Mouse (Mus musculus) liver, embryonic 16.5 days (tissue): ENCODE results near the gene Sncb. TPM values are rescaled to one million over a fixed set of nuclear protein-coding genes. Genes with fewer than 3 reads are reported as not detected.

Experiments used
- ATAC-seq: fragments of 200-750 bp; cut with Nextera tagmentation; 2 replicates; pipeline ENCODE4 v1.8.0; 2017; ENCODE audit warnings: low read depth, mild to moderate bottlenecking, moderate number of reproducible peaks, moderate library complexity
- H3K27ac ChIP-seq: fragments of 300-500 bp; sonication (generic); 2 replicates; pipeline ENCODE4 v1.5.1; 2014; ENCODE audit warnings: mild to moderate bottlenecking, low read length
- H3K27me3 ChIP-seq: fragments of 300-500 bp; sonication (generic); 2 replicates; pipeline ENCODE4 v1.6.1; 2014; ENCODE audit warnings: low read depth, low read length, mixed read lengths; ENCODE audit not compliant: control insufficient read depth, insufficient read depth
- H3K36me3 ChIP-seq: fragments of 300-500 bp; sonication (generic); 2 replicates; pipeline ENCODE4 v1.6.1; 2014; ENCODE audit warnings: mild to moderate bottlenecking; ENCODE audit not compliant: control insufficient read depth, insufficient read depth
- H3K4me1 ChIP-seq: fragments of 300-500 bp; sonication (generic); 2 replicates; pipeline ENCODE4 v1.6.1; 2014; ENCODE audit warnings: low read depth, low read length, mixed read lengths; ENCODE audit not compliant: control insufficient read depth
- H3K4me2 ChIP-seq: fragments of 300-500 bp; sonication (generic); 2 replicates; pipeline ENCODE4 v1.6.1; 2014; ENCODE audit warnings: low read depth, low read length, mixed read lengths
- H3K4me3 ChIP-seq: fragments of 300-500 bp; sonication (generic); 2 replicates; pipeline ENCODE4 v1.5.1; 2014; ENCODE audit warnings: low read depth, mild to moderate bottlenecking, low read length
- H3K9ac ChIP-seq: fragments of 300-500 bp; sonication (generic); 2 replicates; pipeline ENCODE4 v1.6.1; 2014; ENCODE audit warnings: low read depth, low read length
- H3K9me3 ChIP-seq: fragments of 300-500 bp; sonication (generic); replicated peaks from 2 replicates; pipeline ENCODE4 v1.6.1; 2016; ENCODE audit warnings: low read length; ENCODE audit not compliant: control insufficient read depth
- WGBS: fragments of 180-500 bp; shearing (Covaris S2); extraction: QIAGEN DNeasy Blood & Tissue Kit; methylation state at CpG from one replicate; pipeline ENCODE4 v1.1.7; 2014; ENCODE audit not compliant: insufficient replicate concordance; 5-methylcytosine and 5-hydroxymethylcytosine counted together
- polyA plus RNA-seq: library from polyadenylated mRNA; unstranded; fragments of >200 nt; fragmentation: Nextera tagmentation; extraction: Ambion mirVana; gene quantifications from 2 replicates; pipeline ENCODE4 v1.2.1, GENCODE M21; 2015

Sncb gene
- polyA plus RNA-seq, 1 experiment from 2014 or later = not detected

- H3K27me3 ChIP-seq = peaks cover 46% of the 10 kb centered on the region
- 55% methylated on average over 7 of the region's 7 CpGs for WGBS
- no peaks in the 10 kb centered on the region for H3K36me3 ChIP-seq
- H3K4me3 ChIP-seq = no peak overlapping the region
- peaks cover 3% of the 10 kb centered on the region for H3K4me1 ChIP-seq
- H3K9me3 ChIP-seq = no peaks in the 10 kb centered on the region
- no peak for ATAC-seq
- H3K4me2 ChIP-seq = no peak overlapping the region
- H3K9ac ChIP-seq = no peak overlapping the region
- H3K27ac ChIP-seq = no peak overlapping the region
Observed at GRCm38 (mm10) chr13:54760906-54761305, 5.5 kb downstream of the Sncb start.

GRCm38 (mm10) chr13:54760164-54760795, 6.1 kb downstream of the Sncb start:
- no peak for ATAC-seq
- Histone ChIP-seq H3K4me2 (no peak overlapping the region), H3K9ac (no peak overlapping the region), H3K9me3 (no peaks in the 10 kb centered on the region), H3K4me1 (peaks cover 3% of the 10 kb centered on the region), H3K4me3 (no peak overlapping the region), H3K36me3 (no peaks in the 10 kb centered on the region), H3K27me3 (peaks cover 40% of the 10 kb centered on the region), H3K27ac (no peak overlapping the region)
- 50% methylated on average over 8 of the region's 8 CpGs for WGBS

- Histone ChIP-seq H3K4me1 (peaks cover 3% of the 10 kb centered on the region), H3K9me3 (no peaks in the 10 kb centered on the region), H3K4me2 (no peak overlapping the region), H3K9ac (no peak overlapping the region), H3K36me3 (no peaks in the 10 kb centered on the region), H3K27me3 (peaks cover 32% of the 10 kb centered on the region), H3K4me3 (no peak overlapping the region), H3K27ac (no peak overlapping the region)
- 24% methylated on average over 7 of the region's 7 CpGs for WGBS
- ATAC-seq = no peak
Observed at GRCm38 (mm10) chr13:54759496-54759895, 6.9 kb downstream of the Sncb start.

- 4% methylated on average over 29 of the region's 29 CpGs for WGBS
- no peak overlapping the region for H3K9ac ChIP-seq
- H3K27me3 ChIP-seq = peaks cover 30% of the 10 kb centered on the region
- H3K4me2 ChIP-seq = peak overlapping the region; percentile 57; the same call in 1 of the 2 replicates
- no peaks in the 10 kb centered on the region for H3K9me3 ChIP-seq
- no peak for ATAC-seq
- H3K36me3 ChIP-seq = no peaks in the 10 kb centered on the region
- H3K4me1 ChIP-seq = peaks cover 3% of the 10 kb centered on the region
- H3K27ac ChIP-seq = no peak overlapping the region
- H3K4me3 ChIP-seq = no peak overlapping the region
Observed at GRCm38 (mm10) chr13:54758756-54759470, 7.5 kb downstream of the Sncb start.

- Histone ChIP-seq H3K4me3 (peak overlapping the region; percentile 45), H3K36me3 (no peaks in the 10 kb centered on the region), H3K27me3 (peaks cover 25% of the 10 kb centered on the region), H3K4me1 (peaks cover 3% of the 10 kb centered on the region), H3K9me3 (no peaks in the 10 kb centered on the region), H3K9ac (no peak overlapping the region), H3K27ac (no peak overlapping the region), H3K4me2 (peak overlapping the region; percentile 57)
- peak; percentile 78 for ATAC-seq
- 1% methylated on average over 43 of the region's 43 CpGs for WGBS
Observed at GRCm38 (mm10) chr13:54758045-54758755, 8.2 kb downstream of the Sncb start.

- Histone ChIP-seq H3K4me2 (no peak overlapping the region), H3K4me1 (peaks cover 3% of the 10 kb centered on the region), H3K36me3 (no peaks in the 10 kb centered on the region), H3K27me3 (peaks cover 22% of the 10 kb centered on the region), H3K27ac (no peak overlapping the region), H3K9me3 (no peaks in the 10 kb centered on the region), H3K9ac (no peak overlapping the region), H3K4me3 (no peak overlapping the region)
- ATAC-seq = no peak
- 41% methylated on average over 10 of the region's 10 CpGs for WGBS
Observed at GRCm38 (mm10) chr13:54757093-54757830, 9.1 kb downstream of the Sncb start.

GRCm38 (mm10) chr13:54756156-54756712, 10.2 kb downstream of the Sncb start:
- H3K4me1 ChIP-seq = peaks cover 3% of the 10 kb centered on the region
- no peaks in the 10 kb centered on the region for H3K9me3 ChIP-seq
- ATAC-seq = no peak
- H3K4me3 ChIP-seq = no peak overlapping the region
- H3K27ac ChIP-seq = no peak overlapping the region
- no peak overlapping the region for H3K9ac ChIP-seq
- H3K4me2 ChIP-seq = no peak overlapping the region
- peaks cover 24% of the 10 kb centered on the region for H3K27me3 ChIP-seq
- WGBS = 62% methylated on average over 8 of the region's 8 CpGs
- H3K36me3 ChIP-seq = no peaks in the 10 kb centered on the region

GRCm38 (mm10) chr13:54755201-54755830, 11.1 kb downstream of the Sncb start:
- H3K4me2 ChIP-seq = no peak overlapping the region
- peaks cover 31% of the 10 kb centered on the region for H3K27me3 ChIP-seq
- H3K4me3 ChIP-seq = no peak overlapping the region
- no peak overlapping the region for H3K27ac ChIP-seq
- no peak for ATAC-seq
- H3K4me1 ChIP-seq = peaks cover 3% of the 10 kb centered on the region
- 23% methylated on average over 9 of the region's 9 CpGs for WGBS
- no peaks in the 10 kb centered on the region for H3K9me3 ChIP-seq
- no peaks in the 10 kb centered on the region for H3K36me3 ChIP-seq
- no peak overlapping the region for H3K9ac ChIP-seq
